Mouse (Mus musculus) spleen, adult 12 weeks (tissue): ENCODE measurements around the gene Fyn.

ENCODE experiments used
- DNase-seq: peaks from one replicate; pipeline ENCODE4 v3.0.0; 2022; ENCODE audit warnings: low spot score

The Fyn gene

GRCm38 (mm10) chr10:39536258-39536657 is 167.6 kb downstream of the Fyn start:
- no peak for DNase-seq

- no peak for DNase-seq
Measured at GRCm38 (mm10) chr10:39540012-39540647, 171.5 kb downstream of the Fyn start.

- no peak for DNase-seq
Measured at GRCm38 (mm10) chr10:39540995-39541394, 172.3 kb downstream of the Fyn start.

GRCm38 (mm10) chr10:39541451-39541874 is 172.8 kb downstream of the Fyn start:
- DNase-seq: no peak

GRCm38 (mm10) chr10:39541951-39542521 is 173.4 kb downstream of the Fyn start:
- DNase-seq: no peak

GRCm38 (mm10) chr10:39542535-39543257 is 174.0 kb downstream of the Fyn start:
- no peak for DNase-seq

- no peak for DNase-seq
Measured at GRCm38 (mm10) chr10:39543258-39543770, 174.7 kb downstream of the Fyn start.

GRCm38 (mm10) chr10:39547369-39548074 is 178.9 kb downstream of the Fyn start:
- no peak for DNase-seq

- DNase-seq: no peak
Measured at GRCm38 (mm10) chr10:39550791-39551190, 182.1 kb downstream of the Fyn start.

GRCm38 (mm10) chr10:39551637-39552185 is 183.1 kb downstream of the Fyn start:
- no peak for DNase-seq

- no peak for DNase-seq
Measured at GRCm38 (mm10) chr10:39552351-39552814, 183.7 kb downstream of the Fyn start.

GRCm38 (mm10) chr10:39552903-39553302 is 184.2 kb downstream of the Fyn start:
- DNase-seq: no peak

GRCm38 (mm10) chr10:39555289-39555715 is 186.6 kb downstream of the Fyn start:
- DNase-seq: no peak

GRCm38 (mm10) chr10:39555740-39556139 is 187.1 kb downstream of the Fyn start:
- DNase-seq: no peak

GRCm38 (mm10) chr10:39557360-39557759 is 188.7 kb downstream of the Fyn start:
- DNase-seq: no peak

- no peak for DNase-seq
Measured at GRCm38 (mm10) chr10:39557851-39558250, 189.2 kb downstream of the Fyn start.

- DNase-seq: no peak
Measured at GRCm38 (mm10) chr10:39558492-39559005, 189.9 kb downstream of the Fyn start.

GRCm38 (mm10) chr10:39559321-39559720 is 190.7 kb downstream of the Fyn start:
- DNase-seq: no peak

GRCm38 (mm10) chr10:39562383-39562782 is 193.7 kb downstream of the Fyn start:
- no peak for DNase-seq

GRCm38 (mm10) chr10:39563552-39564223 is 195.0 kb downstream of the Fyn start:
- no peak for DNase-seq

- no peak for DNase-seq
Measured at GRCm38 (mm10) chr10:39566901-39567300, 198.2 kb downstream of the Fyn start.
